Mouse (Mus musculus): ENCODE data around the gene Triap1.

Gene Triap1

GRCm38 (mm10) chr5:115373441-115374203, 32.6 kb downstream of the Triap1 start:
- in situ Hi-C loops (cut with MboI; ENCODE audit: low pct_unique_long_range_greater_than_20kb in 1 of 2, low sequenced_read_pairs in 2 of 2, unreplicated experiment in 1 of 2), result no loop called here

GRCm38 (mm10) chr5:115374204-115374820, 33.3 kb downstream of the Triap1 start:
- in situ Hi-C loops (cut with MboI; ENCODE audit: low pct_unique_long_range_greater_than_20kb in 1 of 2, low sequenced_read_pairs in 2 of 2, unreplicated experiment in 1 of 2), result no loop called here

- in situ Hi-C loops (cut with MboI; ENCODE audit: low pct_unique_long_range_greater_than_20kb in 1 of 2, low sequenced_read_pairs in 2 of 2, unreplicated experiment in 1 of 2), result loop anchor here (5.0 kb wide), 1 partner anchor 67 kb away; no protein-coding TSS in a partner anchor
Measured at GRCm38 (mm10) chr5:115375436-115375835, 34.4 kb downstream of the Triap1 start.

GRCm38 (mm10) chr5:115378882-115379281, 37.9 kb downstream of the Triap1 start:
- in situ Hi-C loops (cut with MboI; ENCODE audit: low pct_unique_long_range_greater_than_20kb in 1 of 2, low sequenced_read_pairs in 2 of 2, unreplicated experiment in 1 of 2), result loop anchor here (5.0 kb wide), 1 partner anchor 63 kb away; no protein-coding TSS in a partner anchor

GRCm38 (mm10) chr5:115391935-115392334, 50.9 kb downstream of the Triap1 start:
- in situ Hi-C loops (cut with MboI; ENCODE audit: low pct_unique_long_range_greater_than_20kb in 1 of 2, low sequenced_read_pairs in 2 of 2, unreplicated experiment in 1 of 2), result no loop called here

GRCm38 (mm10) chr5:115392969-115393368, 51.9 kb downstream of the Triap1 start:
- in situ Hi-C loops (cut with MboI; ENCODE audit: low pct_unique_long_range_greater_than_20kb in 1 of 2, low sequenced_read_pairs in 2 of 2, unreplicated experiment in 1 of 2), result no loop called here

Data from mouse embryonic stem cell (cell line).